Mouse (Mus musculus) cerebellum, adult 2 months (tissue): ENCODE results near the gene Dusp14. TPM values are rescaled to one million over a fixed set of nuclear protein-coding genes. Genes with fewer than 3 reads are reported as not detected.
A peak's percentile ranks its signal among the peaks of the same experiment; 100 is the strongest.

Experiments
- DNase-seq, 2 experiments: peaks; one replicate each; pipeline ENCODE4 v3.0.0; 2021
- H3K27ac ChIP-seq: fragments of 200-500 bp; 2 replicates; pipeline ENCODE4 v1.5.1; 2012; ENCODE audit warnings: low read length, control low read depth, inconsistent platforms; ENCODE audit not compliant: insufficient read depth
- H3K27me3 ChIP-seq: fragments of 200-500 bp; 2 replicates; pipeline ENCODE4 v1.6.1; 2012; ENCODE audit warnings: inconsistent platforms, mild to moderate bottlenecking, low read length, moderate library complexity; ENCODE audit not compliant: control insufficient read depth, insufficient read depth
- H3K4me1 ChIP-seq: fragments of 200-500 bp; 2 replicates; pipeline ENCODE4 v1.6.1; 2011; ENCODE audit warnings: low read length; ENCODE audit not compliant: control insufficient read depth, insufficient read depth
- H3K4me3 ChIP-seq: fragments of 200-500 bp; replicated peaks from 2 replicates; pipeline ENCODE3; 2011; ENCODE audit warnings: mild to moderate bottlenecking, low read depth, low read length, control low read depth; ENCODE audit not compliant: insufficient read depth
- CTCF ChIP-seq: fragments of 200-500 bp; IDR thresholded peaks from 2 replicates; pipeline ENCODE4 v1.5.1; 2011; ENCODE audit warnings: low read depth, mild to moderate bottlenecking, control low read depth, low read length, moderate library complexity, borderline replicate concordance; ENCODE audit not compliant: insufficient read depth
- POLR2A ChIP-seq: fragments of 200-500 bp; IDR thresholded peaks from 2 replicates; pipeline ENCODE4 v1.6.1; 2011; ENCODE audit warnings: low read length, control low read depth, borderline replicate concordance; ENCODE audit not compliant: insufficient read depth
- WGBS: fragments of 180-500 bp; shearing (Covaris S2); methylation state at CpG from one replicate; pipeline ENCODE4 v1.1.7; 2018; 5-methylcytosine and 5-hydroxymethylcytosine counted together
- polyA plus RNA-seq: library from polyadenylated mRNA; depleted of rRNA; stranded (reverse); fragments of >200 nt; gene quantifications from 2 replicates; pipeline ENCODE4 v1.2.3, GENCODE M21; 2012; rRNA removed

Gene Dusp14
- 19.6 and 26.0 TPM in 2 replicates for polyA plus RNA-seq

DNA sequence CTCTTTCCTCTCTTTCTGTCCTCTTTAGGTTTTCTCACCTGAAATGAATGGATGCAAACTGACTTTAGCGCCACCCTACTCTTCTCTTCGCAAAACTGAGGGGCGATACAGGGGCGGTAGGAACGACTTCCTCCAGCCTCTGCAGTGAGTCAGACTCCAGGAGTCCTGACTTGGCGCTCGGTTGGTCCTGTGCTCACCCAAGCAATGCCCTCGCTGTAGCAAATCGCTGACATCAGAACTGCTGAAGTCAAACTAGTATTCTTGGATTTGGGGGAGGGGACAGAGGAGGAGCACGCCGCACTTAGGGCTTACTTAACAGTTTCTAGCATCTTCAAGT, at the start of gene Dusp14:
Gene Dusp14, minus strand, starts transcription at position 228 of the 337 bp plus-strand sequence.
- Histone ChIP-seq H3K4me1 (no peaks in the 10 kb centered on the region), H3K4me3 (peak within 1 kb of the TSS; percentile 87), H3K27ac (peak within 1 kb of the TSS; percentile 78), H3K27me3 (no peaks in the 10 kb centered on the region)
- no peak for DNase-seq
- 36% methylated on average over 11 of the region's 11 CpGs for WGBS
- TF ChIP-seq CTCF (no peak), POLR2A (no peak)

DNA sequence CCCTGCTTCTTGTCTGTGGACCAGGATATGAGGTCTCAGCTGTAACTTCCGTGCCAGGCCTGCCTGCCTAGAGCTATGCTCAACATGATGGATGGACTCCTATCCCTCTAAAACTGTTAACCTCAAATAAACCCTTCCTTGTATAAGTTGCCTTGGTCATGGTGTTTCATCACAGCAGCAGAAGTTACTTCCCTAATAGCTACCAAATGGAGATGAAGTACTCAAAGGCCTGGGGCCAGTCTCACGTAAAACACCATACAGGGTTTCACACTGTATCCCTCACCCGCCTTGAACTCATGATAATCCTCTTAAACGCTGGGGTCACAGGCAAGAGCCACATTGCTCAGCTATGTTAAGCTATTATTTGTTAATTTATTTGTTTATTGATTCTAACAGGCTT, 48.4 kb upstream of the Dusp14 start:
- no peak overlapping the region for H3K27ac ChIP-seq
- no peaks in the 10 kb centered on the region for H3K27me3 ChIP-seq
- no peaks in the 10 kb centered on the region for H3K4me1 ChIP-seq
- no peak for DNase-seq
- 92% methylated on average over 4 of the region's 4 CpGs for WGBS
- TF ChIP-seq POLR2A (no peak), CTCF (no peak)
- no peak overlapping the region for H3K4me3 ChIP-seq

- 55% methylated on average over 2 of the region's 2 CpGs for WGBS
- no peak for DNase-seq
- Histone ChIP-seq H3K27me3 (no peaks in the 10 kb centered on the region), H3K27ac (no peak overlapping the region), H3K4me3 (no peak overlapping the region), H3K4me1 (no peaks in the 10 kb centered on the region)
- TF ChIP-seq POLR2A, result no peak
- no peak for TF ChIP-seq CTCF
Measured at GRCm38 (mm10) chr11:84116221-84116620, 47.2 kb upstream of the Dusp14 start.

- Histone ChIP-seq H3K27ac (no peak overlapping the region), H3K4me1 (no peaks in the 10 kb centered on the region), H3K27me3 (no peaks in the 10 kb centered on the region), H3K4me3 (no peak overlapping the region)
- TF ChIP-seq POLR2A (no peak), CTCF (no peak)
- 26% methylated on average over 9 of the region's 9 CpGs for WGBS
- peak; percentile 20 to 27 for DNase-seq
Measured at GRCm38 (mm10) chr11:84115646-84116045, 46.6 kb upstream of the Dusp14 start.

DNA sequence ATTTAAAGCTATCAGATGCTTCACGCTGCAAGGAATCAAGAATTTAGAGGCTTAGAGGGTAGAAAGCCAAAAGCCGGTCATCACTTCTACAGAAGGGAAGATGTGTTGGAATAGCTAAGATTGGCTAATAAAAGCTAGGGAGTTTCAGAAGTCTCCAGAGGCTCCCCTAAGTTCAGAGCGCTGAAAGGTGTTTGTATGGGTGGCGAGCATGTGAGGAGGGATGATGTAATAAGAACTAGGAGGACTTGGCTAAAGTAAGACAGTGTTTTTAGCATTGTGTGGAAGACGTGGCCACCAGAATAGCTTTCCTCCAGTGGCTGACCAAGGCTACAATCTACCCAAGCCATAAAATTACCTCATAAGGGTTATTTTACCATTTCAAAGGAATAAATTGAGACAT, 44.6 kb upstream of the Dusp14 start:
- no peaks in the 10 kb centered on the region for H3K27me3 ChIP-seq
- H3K4me3 ChIP-seq, result no peak overlapping the region
- DNase-seq, result no peak
- 91% methylated on average over 5 of the region's 5 CpGs for WGBS
- TF ChIP-seq CTCF (no peak), POLR2A (no peak)
- no peak overlapping the region for H3K27ac ChIP-seq
- H3K4me1 ChIP-seq, result no peaks in the 10 kb centered on the region

DNA sequence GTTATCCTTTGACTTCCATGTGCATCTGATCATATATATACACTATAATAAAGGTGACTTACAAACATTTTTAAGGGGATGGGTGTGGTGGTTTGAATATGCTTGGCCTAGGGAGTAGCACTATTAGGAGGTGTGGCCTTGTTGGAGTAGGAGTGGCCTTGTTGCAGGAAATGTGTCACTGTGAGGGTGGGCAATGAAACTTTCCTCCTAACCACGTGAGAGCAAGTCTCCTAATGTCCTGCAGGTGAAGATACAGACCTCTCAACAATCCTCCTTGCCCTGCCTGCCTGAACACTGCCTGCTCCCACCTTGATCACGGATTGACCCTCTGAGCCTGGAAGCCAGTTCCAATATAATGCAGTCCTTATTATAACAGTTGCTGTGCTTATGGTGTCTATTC, 38.1 kb upstream of the Dusp14 start:
- Histone ChIP-seq H3K4me3 (no peak overlapping the region), H3K27me3 (no peaks in the 10 kb centered on the region), H3K4me1 (no peaks in the 10 kb centered on the region), H3K27ac (no peak overlapping the region)
- DNase-seq, result no peak
- TF ChIP-seq CTCF (no peak), POLR2A (no peak)
- 68% methylated on average over 2 of the region's 2 CpGs for WGBS

GRCm38 (mm10) chr11:84104036-84104435, 35.0 kb upstream of the Dusp14 start:
- no peak overlapping the region for H3K27ac ChIP-seq
- 84% methylated on average over 6 of the region's 6 CpGs for WGBS
- DNase-seq, result no peak
- no peak for TF ChIP-seq POLR2A
- TF ChIP-seq CTCF, result no peak
- H3K27me3 ChIP-seq, result no peaks in the 10 kb centered on the region
- H3K4me3 ChIP-seq, result no peak overlapping the region
- H3K4me1 ChIP-seq, result no peaks in the 10 kb centered on the region

DNA sequence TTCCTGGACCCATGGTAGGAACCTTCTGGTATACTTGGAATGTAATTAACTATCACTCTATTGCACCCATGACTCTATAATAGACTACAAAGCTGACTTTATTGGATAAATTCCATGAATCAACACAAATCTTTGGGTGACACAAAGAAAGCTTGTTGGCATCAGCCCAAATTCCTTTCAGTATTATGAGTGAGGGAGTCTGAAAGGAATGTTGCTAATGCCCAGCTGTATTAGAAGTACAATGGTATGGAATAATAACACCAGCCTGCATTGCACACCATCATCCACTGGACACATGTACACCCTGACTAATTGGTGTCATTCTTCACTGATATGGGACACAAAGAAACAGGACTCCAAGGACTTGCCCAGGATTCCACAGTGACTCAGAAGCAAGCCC, 32.1 kb upstream of the Dusp14 start:
- no peak for TF ChIP-seq POLR2A
- no peak for TF ChIP-seq CTCF
- DNase-seq, result no peak
- no peak overlapping the region for H3K27ac ChIP-seq
- no peaks in the 10 kb centered on the region for H3K27me3 ChIP-seq
- H3K4me3 ChIP-seq, result no peak overlapping the region
- H3K4me1 ChIP-seq, result no peaks in the 10 kb centered on the region
